ENCODE assay signal across 19 mouse cellular contexts in genomic region chr6:85864900-85865639, GRCm38 (mm10). TPM values are rescaled to one million over a fixed set of nuclear protein-coding genes. Genes with fewer than 3 reads are reported as not detected.
DNase-seq lines count a peak whose midpoint lies in the region; ATAC-seq and TF ChIP-seq lines count a peak whose summit lies in the region.
"Not testable (repeated sequence)": the region's sequence is repeated elsewhere in the genome, so short reads cannot be mapped to it uniquely, and the experiment has no call there.
"Had no signal": no experiment of that assay in that cellular context is flagged by ENCODE, and none has a peak within 500 bp of the region (broad histone marks: within the 10 kb centered on the region; RNA-seq: fewer than 3 reads in every experiment).

No protein-coding gene starts in this region.

- ATAC-seq in forebrain, postnatal 0 days: peak; percentile 29; the same call in 1 of the 2 replicates

- TF ChIP-seq POLR2A in kidney, adult 2 months (IDR thresholded peaks at IDR 0.05; ENCODE audit: low read depth, low read length): not testable (repeated sequence)
- TF ChIP-seq POLR2A in liver, adult 2 months (IDR thresholded peaks at IDR 0.05; ENCODE audit: extremely low read depth, insufficient read depth, low read length): peak; percentile 75; the same call in 1 of the 2 replicates

- not testable (repeated sequence) for H3K4me2 ChIP-seq in forebrain, postnatal 0 days (ENCODE audit: low read depth)

- H3K27me3 ChIP-seq in forebrain, postnatal 0 days (ENCODE audit: insufficient read depth, low read length); kidney, adult 2 months (replicated peaks; ENCODE audit: control insufficient read depth, insufficient read depth, low read length); liver, adult 2 months (ENCODE audit: control insufficient read depth, insufficient read depth, low read length): not testable (repeated sequence)

- not testable (repeated sequence) for H3K9ac ChIP-seq in forebrain, postnatal 0 days
- peak overlapping the region; percentile 28 for H3K9ac ChIP-seq in liver, adult 2 months (ENCODE audit: low read depth, low read length)

- H3K9me3 ChIP-seq in forebrain, postnatal 0 days (ENCODE audit: low read length): not testable (repeated sequence)

- not testable (repeated sequence) for TF ChIP-seq CTCF in forebrain, postnatal 0 days (IDR thresholded peaks at IDR 0.05; ENCODE audit: low read depth); kidney, adult 2 months (conservative IDR thresholded peaks at IDR 0.05; ENCODE audit: insufficient read depth, insufficient read length, low read depth, low read length); liver, adult 2 months (IDR thresholded peaks at IDR 0.05; ENCODE audit: low read depth, low read length)

- H3K4me3 ChIP-seq in forebrain, postnatal 0 days (ENCODE audit: low read depth, low read length); kidney, adult 2 months (ENCODE audit: insufficient read depth, low read depth, low read length); liver, adult 2 months (ENCODE audit: insufficient read depth, low read depth, low read length): not testable (repeated sequence)

- WGBS in forebrain, postnatal 0 days: 69% methylated on average over 6 of the region's 7 CpGs
- 66% methylated on average over 6 of the region's 7 CpGs for WGBS in kidney, adult 2 months
- WGBS in liver, adult 2 months: 22% methylated on average over 6 of the region's 7 CpGs

- H3K4me1 ChIP-seq in forebrain, postnatal 0 days (ENCODE audit: insufficient read depth): not testable (repeated sequence)
- H3K4me1 ChIP-seq in kidney, adult 2 months (ENCODE audit: control insufficient read depth, insufficient read depth, low read length): peaks cover 23% of the 10 kb centered on the region
- peaks cover 20% of the 10 kb centered on the region for H3K4me1 ChIP-seq in liver, adult 2 months (ENCODE audit: control insufficient read depth, insufficient read depth, low read length)

- not testable (repeated sequence) for H3K27ac ChIP-seq in forebrain, postnatal 0 days (ENCODE audit: low read depth, low read length); kidney, adult 2 months (ENCODE audit: insufficient read depth, low read depth, low read length)
- peak overlapping the region; percentile 100 for H3K27ac ChIP-seq in liver, adult 2 months (replicated peaks; ENCODE audit: insufficient read depth, low read depth, low read length)

- peak; percentile 46 to 71 for DNase-seq in adrenal gland, adult (ENCODE audit: inconsistent age in 2 of 2, low spot score in 1 of 2)
- peak; percentile 7 for DNase-seq in cerebellum, adult 11 months
- not testable (repeated sequence) for DNase-seq in forebrain, postnatal 0 days
- DNase-seq in heart, postnatal 10 days: peak; percentile 19 to 22
- peak; percentile 87 for DNase-seq in kidney, adult 2 months
- DNase-seq in layer of hippocampus, adult 8-10 months (ENCODE audit: low spot score in 2 of 2): peak; percentile 33 to 51
- DNase-seq in liver, adult 2 months (ENCODE audit: extremely low read depth, low read depth, low spot score): peak; percentile 93
- DNase-seq in right cerebral cortex, postnatal 10 days (ENCODE audit: low spot score in 2 of 2): peak; percentile 58 to 62

- intact Hi-C loops in heart, postnatal 10 days (cut with DNase I): not testable (repeated sequence)

- H3K36me3 ChIP-seq in forebrain, postnatal 0 days (ENCODE audit: insufficient read depth); kidney, adult 2 months (ENCODE audit: control insufficient read depth, insufficient read depth, low read length); liver, adult 2 months (ENCODE audit: control insufficient read depth, insufficient read depth, low read length): not testable (repeated sequence)

- H3K79me2 ChIP-seq in liver, adult 2 months (ENCODE audit: control insufficient read depth, insufficient read depth, low read length): not testable (repeated sequence)

RNA-seq across cellular contexts. Expression of gene Nat8f2, which starts 3.9 kb away (rescaled TPM):
- total RNA-seq in forebrain, postnatal 0 days (2014; rRNA removed): 0.08 TPM in 1 of 2 replicates, not detected in the other
- polyA plus RNA-seq in forebrain, postnatal 0 days (2015; fragmentation: Nextera tagmentation; extraction: Ambion mirVana): 0.04 TPM in 1 of 2 replicates, not detected in the other
- not detected for total RNA-seq in heart, postnatal 10 days (2021)
- polyA plus RNA-seq in kidney, adult 2 months (2012; rRNA removed): 4.8 and 5.7 TPM in 2 replicates
- total RNA-seq in layer of hippocampus, adult 8-10 months (2022): 1 to 10 TPM; 2.7 to 4.0 (median 3.3) TPM
- total RNA-seq in liver, adult 2 months (2014; rRNA removed): 524 and 612 TPM in 2 replicates
- 256 and 307 TPM in 2 replicates for polyA plus RNA-seq in liver, adult 2 months (2012; rRNA removed)
- total RNA-seq: heart, postnatal 14 days had no signal
- polyA plus RNA-seq: embryonic facial prominence, embryonic 11.5 days; forebrain, embryonic 13.5 days; G1E; heart, embryonic 11.5 days; hindbrain, embryonic 12.5 days; intestine, embryonic 16.5 days; limb, embryonic 10.5 days; liver, embryonic 11.5 days had no signal

RNA-seq across cellular contexts. Expression of gene Nat8, which starts 33.2 kb away (rescaled TPM):
- 0.14 TPM in 1 of 2 replicates, not detected in the other for total RNA-seq in forebrain, postnatal 0 days (2014; rRNA removed)
- polyA plus RNA-seq in forebrain, postnatal 0 days (2015; fragmentation: Nextera tagmentation; extraction: Ambion mirVana): 0.30 and 0.41 TPM in 2 replicates
- total RNA-seq in heart, postnatal 10 days (2021): not detected
- 235 and 248 TPM in 2 replicates for polyA plus RNA-seq in kidney, adult 2 months (2012; rRNA removed)
- 1 to 10 TPM; 4.1 to 7.1 (median 4.9) TPM for total RNA-seq in layer of hippocampus, adult 8-10 months (2022)
- 0.18 and 0.27 TPM in 2 replicates for total RNA-seq in liver, adult 2 months (2014; rRNA removed)
- 1.2 and 3.4 TPM in 2 replicates for polyA plus RNA-seq in liver, adult 2 months (2012; rRNA removed)
- total RNA-seq: G1E; gastrocnemius, postnatal 4 days; heart, postnatal 14 days had no signal
- polyA plus RNA-seq: embryonic facial prominence, embryonic 11.5 days; forebrain, embryonic 13.5 days; G1E; heart, embryonic 11.5 days; hindbrain, embryonic 12.5 days; limb, embryonic 10.5 days; liver, embryonic 11.5 days had no signal

RNA-seq across cellular contexts. Expression of gene Nat8f4, which starts 39.6 kb away (rescaled TPM):
- total RNA-seq in forebrain, postnatal 0 days (2014; rRNA removed): 5.5 and 6.0 TPM in 2 replicates
- polyA plus RNA-seq in forebrain, postnatal 0 days (2015; fragmentation: Nextera tagmentation; extraction: Ambion mirVana): 4.3 and 6.5 TPM in 2 replicates
- total RNA-seq in heart, postnatal 10 days (2021): 1 to 10 TPM in 1 of 2 experiments, under 1 TPM in 1; 0.98 to 1.1 TPM
- polyA plus RNA-seq in kidney, adult 2 months (2012; rRNA removed): 5.2 and 5.7 TPM in 2 replicates
- 1 to 10 TPM; 6.0 to 10.0 (median 8.9) TPM for total RNA-seq in layer of hippocampus, adult 8-10 months (2022)
- 4.4 and 4.5 TPM in 2 replicates for total RNA-seq in liver, adult 2 months (2014; rRNA removed)
- polyA plus RNA-seq in liver, adult 2 months (2012; rRNA removed): 2.9 and 3.5 TPM in 2 replicates

RNA-seq across cellular contexts. Expression of gene Nat8f5, which starts 44.3 kb away (rescaled TPM):
- total RNA-seq in forebrain, postnatal 0 days (2014; rRNA removed): not detected in 2 replicates
- polyA plus RNA-seq in forebrain, postnatal 0 days (2015; fragmentation: Nextera tagmentation; extraction: Ambion mirVana): 0.19 and 0.42 TPM in 2 replicates
- not detected for total RNA-seq in heart, postnatal 10 days (2021)
- 29.0 and 32.2 TPM in 2 replicates for polyA plus RNA-seq in kidney, adult 2 months (2012; rRNA removed)
- total RNA-seq in layer of hippocampus, adult 8-10 months (2022): 10 to 100 TPM in 1 of 4 experiments, 1 to 10 TPM in 3; 6.3 to 10.0 (median 7.3) TPM
- 0.18 and 0.27 TPM in 2 replicates for total RNA-seq in liver, adult 2 months (2014; rRNA removed)
- polyA plus RNA-seq in liver, adult 2 months (2012; rRNA removed): 0.53 and 2.7 TPM in 2 replicates
- total RNA-seq: G1E; gastrocnemius, postnatal 4 days; heart, postnatal 14 days had no signal
- polyA plus RNA-seq: embryonic facial prominence, embryonic 11.5 days; forebrain, embryonic 13.5 days; G1E; heart, embryonic 11.5 days; hindbrain, embryonic 12.5 days; limb, embryonic 10.5 days; liver, embryonic 11.5 days had no signal

RNA-seq across cellular contexts. Expression of gene Nat8f6, which starts 44.3 kb away (rescaled TPM):
- total RNA-seq in forebrain, postnatal 0 days (2014; rRNA removed): not detected in 2 replicates
- polyA plus RNA-seq in forebrain, postnatal 0 days (2015; fragmentation: Nextera tagmentation; extraction: Ambion mirVana): not detected in 2 replicates
- total RNA-seq in heart, postnatal 10 days (2021): under 1 TPM in 1 of 2 experiments, not detected in 1; 0.30 TPM
- 214 and 260 TPM in 2 replicates for polyA plus RNA-seq in kidney, adult 2 months (2012; rRNA removed)
- 1 to 10 TPM in 3 of 4 experiments, under 1 TPM in 1; 0.56 to 3.3 (median 2.6) TPM for total RNA-seq in layer of hippocampus, adult 8-10 months (2022)
- not detected in 2 replicates for total RNA-seq in liver, adult 2 months (2014; rRNA removed)
- 0.28 and 0.57 TPM in 2 replicates for polyA plus RNA-seq in liver, adult 2 months (2012; rRNA removed)
- total RNA-seq: G1E; gastrocnemius, postnatal 4 days; heart, postnatal 14 days had no signal
- polyA plus RNA-seq: embryonic facial prominence, embryonic 11.5 days; forebrain, embryonic 13.5 days; G1E; heart, embryonic 11.5 days; hindbrain, embryonic 12.5 days; intestine, embryonic 16.5 days; limb, embryonic 10.5 days; liver, embryonic 11.5 days; midbrain, embryonic 16.5 days had no signal

Comparison
In these comparisons a context has a peak if more than half of its experiments do, and no peak if none do; other contexts are left out.
1. RNA of gene Nat8f2, which starts 3.9 kb away (total RNA-seq): 524 to 612 TPM in liver, adult 2 months; 2.7 to 4.0 TPM in layer of hippocampus, adult 8-10 months, not detected in heart, postnatal 10 days and 0.08 TPM in forebrain, postnatal 0 days; every median in the first group is over 100 times any median in the second.